Mouse (Mus musculus) adrenal gland, postnatal 10 days (tissue): ENCODE data around the gene Tmem129. TPM values are rescaled to one million over a fixed set of nuclear protein-coding genes. Genes with fewer than 3 reads are reported as not detected.

Source experiments
- DNase-seq: peaks from one replicate; pipeline ENCODE4 v3.0.0; 2021; ENCODE audit warnings: mixed read lengths
- total RNA-seq, 2 experiments: library from RNA; stranded (reverse); gene quantifications; 2 replicates each; pipeline ENCODE4 v1.2.3; 2021

Tmem129 gene
- total RNA-seq, 2 experiments from 2014 or later = 18.6 to 21.7 TPM

- DNase-seq = no peak
Measured at GRCm38 (mm10) chr5:33688278-33689220, 30.3 kb upstream of the Tmem129 start.

GRCm38 (mm10) chr5:33687142-33687541 lies 28.9 kb upstream of the Tmem129 start:
- DNase-seq = no peak

GRCm38 (mm10) chr5:33684932-33685331 lies 26.7 kb upstream of the Tmem129 start:
- DNase-seq = no peak

GRCm38 (mm10) chr5:33683897-33684652 lies 25.9 kb upstream of the Tmem129 start:
- DNase-seq = peak; percentile 55

GRCm38 (mm10) chr5:33682963-33683362 lies 24.7 kb upstream of the Tmem129 start:
- DNase-seq = no peak

GRCm38 (mm10) chr5:33681611-33682388 lies 23.6 kb upstream of the Tmem129 start:
- DNase-seq = no peak

- no peak for DNase-seq
Measured at GRCm38 (mm10) chr5:33681044-33681443, 22.8 kb upstream of the Tmem129 start.

- DNase-seq = no peak
Measured at GRCm38 (mm10) chr5:33678244-33678643, 20.0 kb upstream of the Tmem129 start.

GRCm38 (mm10) chr5:33675964-33676363 lies 17.7 kb upstream of the Tmem129 start:
- DNase-seq = peak; percentile 79

- DNase-seq = no peak
Measured at GRCm38 (mm10) chr5:33674439-33674838, 16.2 kb upstream of the Tmem129 start.

GRCm38 (mm10) chr5:33671659-33672058 lies 13.4 kb upstream of the Tmem129 start:
- no peak for DNase-seq

- DNase-seq = peak; percentile 38
Measured at GRCm38 (mm10) chr5:33668223-33668622, 10.0 kb upstream of the Tmem129 start.

GRCm38 (mm10) chr5:33658664-33659050 lies 441 bp upstream of the Tmem129 start:
- no peak for DNase-seq

- DNase-seq = no peak
Measured at GRCm38 (mm10) chr5:33657251-33657786, 897 bp downstream of the Tmem129 start.

GRCm38 (mm10) chr5:33656739-33657138 lies 1.5 kb downstream of the Tmem129 start:
- no peak for DNase-seq

- no peak for DNase-seq
Measured at GRCm38 (mm10) chr5:33655251-33655840, 2.9 kb downstream of the Tmem129 start.

- DNase-seq = no peak
Measured at GRCm38 (mm10) chr5:33654424-33654823, 3.8 kb downstream of the Tmem129 start.

- DNase-seq = no peak
Measured at GRCm38 (mm10) chr5:33652783-33653173, 5.4 kb downstream of the Tmem129 start.

GRCm38 (mm10) chr5:33651921-33652782 lies 6.1 kb downstream of the Tmem129 start, which contains the start of gene Slbp:
Slbp (minus strand) TSS chr5:33652574.
- DNase-seq = peak; percentile 97

GRCm38 (mm10) chr5:33651541-33651920 lies 6.7 kb downstream of the Tmem129 start:
- DNase-seq = no peak

GRCm38 (mm10) chr5:33651017-33651416 lies 7.2 kb downstream of the Tmem129 start:
- no peak for DNase-seq
